Mouse (Mus musculus) adrenal gland, adult (tissue): Measurements from ENCODE around the gene Oosp2.

Experiments used
- DNase-seq, 2 experiments: peaks; one replicate each; pipeline ENCODE4 v3.0.0; 2022 to 2023; ENCODE audit warnings: low spot score in 1 of 2; ENCODE audit not compliant: inconsistent age in 2 of 2

Gene Oosp2

GRCm38 (mm10) chr19:11660459-11660858 is at the start of gene Oosp2:
Gene Oosp2 (minus strand): TSS chr19:11660559.
- DNase-seq: no peak

- no peak for DNase-seq
Measured at GRCm38 (mm10) chr19:11698342-11698741, 38.0 kb upstream of the Oosp2 start.

- DNase-seq: no peak
Measured at GRCm38 (mm10) chr19:11696755-11697154, 36.4 kb upstream of the Oosp2 start, which contains the start of gene Oosp3. Gene Oosp3 (plus strand): TSS chr19:11697055.

GRCm38 (mm10) chr19:11691454-11691853 is 31.1 kb upstream of the Oosp2 start:
- DNase-seq: no peak

GRCm38 (mm10) chr19:11690839-11691238 is 30.5 kb upstream of the Oosp2 start, which contains the start of gene Oosp1:
Gene Oosp1 (minus strand): TSS chr19:11691150.
- no peak for DNase-seq

- DNase-seq: no peak
Measured at GRCm38 (mm10) chr19:11661562-11661961, 1.2 kb upstream of the Oosp2 start.

GRCm38 (mm10) chr19:11659142-11659541 is 1.2 kb downstream of the Oosp2 start:
- DNase-seq: no peak

- no peak for DNase-seq
Measured at GRCm38 (mm10) chr19:11649564-11649963, 10.8 kb downstream of the Oosp2 start.

GRCm38 (mm10) chr19:11646166-11646565 is 14.2 kb downstream of the Oosp2 start:
- no peak for DNase-seq

GRCm38 (mm10) chr19:11640732-11641131 is 19.6 kb downstream of the Oosp2 start, which contains the start of gene Ms4a3:
Gene Ms4a3 (minus strand): TSS chr19:11640851.
- DNase-seq: no peak

- no peak for DNase-seq
Measured at GRCm38 (mm10) chr19:11639038-11639437, 21.3 kb downstream of the Oosp2 start.

GRCm38 (mm10) chr19:11635572-11635971 is 24.8 kb downstream of the Oosp2 start:
- no peak for DNase-seq

- no peak for DNase-seq
Measured at GRCm38 (mm10) chr19:11634330-11634729, 26.0 kb downstream of the Oosp2 start.

GRCm38 (mm10) chr19:11633732-11634131 is 26.6 kb downstream of the Oosp2 start:
- DNase-seq: no peak

GRCm38 (mm10) chr19:11625231-11625630 is 35.1 kb downstream of the Oosp2 start:
- DNase-seq: no peak

GRCm38 (mm10) chr19:11624800-11625199 is 35.6 kb downstream of the Oosp2 start:
- DNase-seq: no peak

GRCm38 (mm10) chr19:11623551-11623950 is 36.8 kb downstream of the Oosp2 start, which contains the start of gene Ms4a2:
Gene Ms4a2 (minus strand): TSS chr19:11623719.
- no peak for DNase-seq

- DNase-seq: no peak
Measured at GRCm38 (mm10) chr19:11617983-11618382, 42.4 kb downstream of the Oosp2 start.

- no peak for DNase-seq
Measured at GRCm38 (mm10) chr19:11614805-11615204, 45.6 kb downstream of the Oosp2 start.

- no peak for DNase-seq
Measured at GRCm38 (mm10) chr19:11613776-11614443, 46.4 kb downstream of the Oosp2 start.

- no peak for DNase-seq
Measured at GRCm38 (mm10) chr19:11613084-11613483, 47.3 kb downstream of the Oosp2 start.

GRCm38 (mm10) chr19:11612293-11612692 is 48.1 kb downstream of the Oosp2 start:
- DNase-seq: no peak

GRCm38 (mm10) chr19:11611541-11611945 is 48.8 kb downstream of the Oosp2 start:
- peak in 1 of 2 experiments; percentile 74 for DNase-seq
